Mouse (Mus musculus) mouse embryonic stem cell (cell line): ENCODE measurements around the gene Sytl3.

Experiments used
- in situ Hi-C, 2 experiments: fragments of 300-500 bp; cut with MboI; formaldehyde crosslinking; loops; 1 replicate in 1 of 2; 3 replicates in 1 of 2; pipeline ENCODE4 v1.14.3; 2019 to 2020; ENCODE audit warnings: low sequenced_read_pairs in 2 of 2, low pct_unique_long_range_greater_than_20kb in 1 of 2, mixed read lengths in 1 of 2; ENCODE audit not compliant: unreplicated experiment in 1 of 2

The Sytl3 gene

GRCm38 (mm10) chr17:6782033-6782526 lies 123.2 kb downstream of the Sytl3 start:
- in situ Hi-C loops = no loop called here

DNA sequence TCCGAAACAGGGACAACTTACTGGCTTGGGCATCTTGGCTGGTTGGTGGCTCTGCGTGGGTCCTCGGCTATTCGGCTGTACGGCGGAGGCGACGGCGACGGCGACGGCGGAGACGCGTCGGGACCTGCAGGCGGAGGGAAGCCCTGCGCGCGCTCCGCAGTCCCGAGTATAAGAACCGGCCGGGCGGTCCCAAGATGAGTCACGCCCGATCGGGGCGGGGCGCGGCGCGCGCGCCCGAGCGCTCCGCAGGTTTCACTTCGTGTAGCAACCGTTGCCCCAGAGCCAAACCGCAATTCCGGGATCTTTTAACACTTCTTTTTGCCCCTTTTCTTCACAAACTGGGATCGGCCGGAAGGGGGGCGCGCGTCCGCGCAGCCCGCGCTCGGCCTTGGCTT lies 123.7 kb downstream of the Sytl3 start, which contains the start of gene Ezr:
Gene Ezr, minus strand, starts transcription at position 174 of the 395 bp plus-strand sequence.
- in situ Hi-C loops = no loop called here

- in situ Hi-C loops = no loop called here
Observed at GRCm38 (mm10) chr17:6783006-6783661, 124.2 kb downstream of the Sytl3 start.

- in situ Hi-C loops = no loop called here
Observed at GRCm38 (mm10) chr17:6783756-6784357, 125.0 kb downstream of the Sytl3 start.

- in situ Hi-C loops = no loop called here
Observed at GRCm38 (mm10) chr17:6787241-6787640, 128.3 kb downstream of the Sytl3 start.
